Mouse (Mus musculus): Measurements from ENCODE around the gene Prss32. TPM values are rescaled to one million over a fixed set of nuclear protein-coding genes. Genes with fewer than 3 reads are reported as not detected.

Prss32 gene
- not detected for total RNA-seq (2021)
- polyA plus RNA-seq (2012; rRNA removed) = 0.06 TPM in 1 of 2 replicates, not detected in the other
- long read RNA-seq = 0 reads

- peak; percentile 65 for DNase-seq
Measured at GRCm38 (mm10) chr17:23843812-23844273, at the start of gene Prss32, which contains the start of gene Prss41. TSS of gene Prss32 (plus strand) at chr17:23843855. TSS of gene Prss41 (minus strand) at chr17:23844172.

DNA sequence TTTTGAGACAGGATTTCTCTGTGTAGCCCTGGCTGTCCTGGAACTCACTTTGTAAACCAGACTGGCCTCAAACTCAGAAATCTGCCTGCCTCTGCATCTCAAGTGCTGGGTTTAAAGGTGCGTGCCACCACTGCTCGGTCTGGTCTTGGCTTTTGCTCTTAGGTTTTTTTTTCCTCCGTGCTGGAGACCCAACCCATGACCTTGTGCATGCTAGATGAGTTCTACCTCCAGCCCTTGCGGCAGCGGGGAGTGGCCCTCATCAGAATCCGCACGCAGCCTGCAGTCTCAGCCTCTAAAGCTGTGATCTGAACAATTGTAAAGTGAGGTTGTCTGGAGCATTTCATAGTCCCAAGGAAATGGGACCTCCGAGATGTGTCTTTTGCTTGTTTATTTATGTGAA, 48.3 kb upstream of the Prss32 start:
- DNase-seq = no peak

DNA sequence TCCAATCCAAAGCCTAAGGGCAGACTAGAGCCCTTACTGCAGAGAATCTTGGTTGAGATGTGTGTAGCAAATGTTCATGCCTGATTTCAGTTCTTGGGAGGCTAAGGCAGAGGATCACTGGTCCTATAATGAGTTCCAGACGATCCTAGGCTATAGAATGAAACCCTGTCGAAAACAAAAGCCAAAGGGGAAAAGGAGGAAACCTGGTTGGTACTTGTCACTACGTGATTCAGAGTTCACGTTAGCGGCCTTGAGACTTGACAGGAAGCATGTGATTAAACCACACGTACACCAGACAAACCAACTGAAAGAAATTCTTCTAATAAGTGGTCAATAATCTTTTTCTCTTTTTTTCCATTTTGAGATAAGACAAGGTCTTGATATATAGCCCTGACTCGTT, 46.3 kb upstream of the Prss32 start:
- DNase-seq = no peak

DNA sequence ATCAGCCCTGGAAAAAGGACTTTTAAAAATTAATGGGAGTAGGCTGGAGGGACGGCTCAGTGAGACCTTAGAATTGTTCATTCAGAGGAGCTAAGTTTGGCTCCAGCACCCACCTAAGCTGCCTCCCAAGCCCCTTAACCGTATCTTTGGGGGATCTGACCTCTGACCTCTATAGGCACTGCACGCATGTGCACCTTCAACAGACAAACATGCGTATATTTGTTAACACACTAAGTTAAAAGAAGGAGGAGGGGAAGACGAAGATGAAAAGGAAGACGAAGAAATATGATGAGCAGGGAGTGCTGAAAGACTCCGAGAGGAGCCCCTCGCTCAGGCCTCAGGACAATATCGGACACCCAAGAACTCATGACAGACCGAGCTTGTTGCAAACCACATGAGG, 42.0 kb upstream of the Prss32 start:
- peak; percentile 3 for DNase-seq

- peak; percentile 98 for DNase-seq
Measured at GRCm38 (mm10) chr17:23802746-23803365, 40.8 kb upstream of the Prss32 start.

GRCm38 (mm10) chr17:23803366-23804041, 40.2 kb upstream of the Prss32 start:
- peak; percentile 88 for DNase-seq

GRCm38 (mm10) chr17:23804426-23805085, 39.1 kb upstream of the Prss32 start:
- no peak for DNase-seq

GRCm38 (mm10) chr17:23806867-23807266, 36.8 kb upstream of the Prss32 start:
- peak; percentile 66 for DNase-seq

- DNase-seq = no peak
Measured at GRCm38 (mm10) chr17:23807918-23808317, 35.7 kb upstream of the Prss32 start.

- no peak for DNase-seq
Measured at GRCm38 (mm10) chr17:23815641-23816040, 28.0 kb upstream of the Prss32 start.

DNA sequence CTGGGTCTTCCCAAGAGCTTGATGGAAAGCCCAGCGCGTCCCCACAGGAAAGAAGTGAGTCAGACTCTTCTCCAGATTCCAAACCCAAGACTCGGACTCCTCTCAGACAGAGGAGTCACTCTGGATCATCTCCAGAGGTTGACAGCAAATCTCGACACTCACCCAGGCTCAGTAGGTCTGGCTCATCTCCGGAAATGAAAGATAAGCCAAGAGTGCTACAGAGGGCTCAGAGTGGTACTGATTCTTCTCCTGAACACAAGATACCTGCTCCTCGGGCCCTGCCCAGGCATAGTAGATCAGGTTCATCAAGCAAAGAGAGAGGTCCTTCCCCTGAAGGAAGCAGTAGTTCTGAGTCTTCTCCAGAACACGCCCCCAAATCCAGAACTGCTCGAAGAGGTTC, 25.1 kb upstream of the Prss32 start:
- no peak for DNase-seq

- no peak for DNase-seq
Measured at GRCm38 (mm10) chr17:23819235-23819634, 24.4 kb upstream of the Prss32 start.

DNA sequence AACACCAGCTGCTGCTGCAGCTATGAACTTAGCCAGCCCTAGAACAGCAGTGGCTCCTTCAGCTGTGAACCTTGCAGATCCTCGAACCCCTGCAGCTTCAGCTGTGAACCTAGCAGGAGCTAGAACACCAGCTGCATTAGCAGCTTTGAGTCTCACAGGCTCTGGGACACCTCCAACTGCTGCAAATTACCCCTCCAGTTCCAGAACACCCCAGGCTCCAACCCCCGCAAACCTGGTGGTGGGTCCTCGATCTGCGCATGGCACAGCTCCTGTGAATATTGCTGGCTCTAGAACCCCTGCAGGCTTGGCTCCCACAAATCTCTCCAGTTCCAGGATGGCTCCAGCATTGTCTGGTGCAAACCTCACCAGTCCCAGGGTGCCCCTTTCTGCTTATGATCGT, 22.9 kb upstream of the Prss32 start:
- DNase-seq = no peak

DNA sequence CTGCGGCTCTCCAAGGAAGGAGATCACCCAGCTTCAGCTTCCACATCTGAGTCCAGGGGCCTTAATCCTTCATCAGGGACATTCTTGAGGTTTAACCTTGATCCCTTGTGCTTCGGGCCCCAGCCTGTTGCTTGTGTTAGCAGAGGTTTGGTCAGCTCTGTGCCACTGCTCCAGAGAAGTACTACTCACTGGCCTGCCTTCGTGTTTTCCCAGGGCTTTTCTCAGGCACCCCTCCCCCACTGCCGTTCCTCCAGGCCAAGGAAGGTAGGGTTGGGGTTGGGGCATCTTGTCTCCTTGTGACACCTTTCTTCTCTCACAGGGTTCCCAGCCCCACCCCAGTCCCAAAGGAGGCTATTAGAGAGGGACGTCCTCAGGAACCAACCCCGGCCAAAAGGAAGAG, 21.6 kb upstream of the Prss32 start:
- no peak for DNase-seq

DNA sequence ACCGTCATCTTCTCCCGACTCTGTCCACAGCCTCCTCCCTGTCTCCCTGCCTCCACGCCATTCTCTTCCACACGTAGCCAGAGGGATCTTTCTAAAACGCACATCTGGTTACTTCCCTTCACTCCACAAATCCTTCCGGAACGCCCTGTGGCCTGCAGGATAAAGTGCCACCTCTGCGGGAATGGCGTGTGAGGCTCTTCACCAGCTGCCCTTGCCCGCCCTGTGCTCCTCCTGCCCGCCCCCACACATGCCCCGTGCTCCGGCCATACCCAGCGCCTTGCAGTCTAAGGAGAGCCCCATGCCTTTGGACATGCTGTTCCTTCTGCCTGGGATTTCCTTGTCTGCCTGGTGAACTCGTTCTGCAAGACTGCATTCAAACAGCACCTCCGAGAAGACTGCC, 20.6 kb upstream of the Prss32 start:
- no peak for DNase-seq

GRCm38 (mm10) chr17:23823614-23824013, 20.0 kb upstream of the Prss32 start:
- no peak for DNase-seq

DNA sequence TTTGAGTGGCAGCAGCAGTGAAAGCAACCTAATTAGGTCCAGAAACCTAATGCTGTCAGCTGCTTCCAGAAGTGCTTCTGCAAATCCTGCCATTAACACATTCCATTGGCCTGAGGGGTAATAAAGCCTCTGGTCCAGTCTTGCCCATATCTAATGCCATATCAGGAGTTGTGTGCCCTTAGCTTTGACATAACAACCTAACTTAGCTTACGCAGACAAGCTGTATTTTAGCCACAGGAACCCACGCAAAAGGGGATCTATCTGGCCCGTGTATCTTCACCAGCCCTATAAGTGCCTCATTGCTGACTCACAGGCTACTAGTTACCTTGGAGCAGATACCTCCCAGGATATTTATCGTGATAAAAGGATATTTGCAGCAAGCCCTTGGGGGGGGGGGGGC, 18.1 kb upstream of the Prss32 start:
- no peak for DNase-seq

- no peak for DNase-seq
Measured at GRCm38 (mm10) chr17:23828271-23829001, 15.2 kb upstream of the Prss32 start.

DNA sequence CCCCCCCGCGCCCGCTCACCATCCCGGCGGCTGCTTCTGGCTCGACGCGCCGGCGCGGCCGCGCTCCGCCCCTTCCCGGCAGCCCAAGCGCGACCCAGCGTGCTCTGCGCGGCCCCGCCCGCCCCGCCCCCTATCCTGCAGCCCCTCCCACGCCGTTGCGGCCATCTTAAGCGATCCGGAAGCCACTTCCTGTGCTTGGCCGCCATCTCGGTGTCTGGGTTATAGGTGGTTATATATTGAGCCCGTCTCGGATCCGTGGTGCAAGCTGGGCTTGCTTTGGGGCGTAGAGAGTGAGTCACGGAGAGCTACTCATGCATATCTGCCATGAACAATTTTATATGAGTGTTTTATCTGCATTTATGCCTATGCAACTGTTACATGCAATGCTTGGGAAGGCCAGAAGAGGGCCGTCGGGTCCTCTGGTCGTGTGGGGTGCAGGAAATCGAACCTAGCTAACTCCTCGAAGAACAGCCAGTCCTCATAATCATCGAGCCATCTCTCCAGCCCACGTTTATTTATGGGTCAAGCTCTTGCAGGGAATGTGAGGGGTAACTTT, 14.5 kb upstream of the Prss32 start, which contains the start of gene Elob:
Elob (minus strand) TSS at position 73 of the 556 bp plus-strand sequence.
- peak; percentile 91 for DNase-seq

GRCm38 (mm10) chr17:23831201-23831600, 12.5 kb upstream of the Prss32 start:
- no peak for DNase-seq

GRCm38 (mm10) chr17:23836006-23836575, 7.6 kb upstream of the Prss32 start, which contains the start of gene Prss33:
TSS of gene Prss33 (minus strand) at chr17:23836056.
- DNase-seq = no peak

Data from adrenal gland, adult 2 months (tissue).